Mouse (Mus musculus) megakaryocyte, embryonic 14.5 days (primary cell): Measurements from ENCODE around the gene Fars2. TPM values are rescaled to one million over a fixed set of nuclear protein-coding genes. Genes with fewer than 3 reads are reported as not detected.

Experiments used
- H3K27me3 ChIP-seq: replicated peaks from 2 replicates; pipeline ENCODE3; 2012; ENCODE audit warnings: inconsistent platforms
- H3K36me3 ChIP-seq: replicated peaks from 2 replicates; pipeline ENCODE3; 2012; ENCODE audit warnings: low read length, inconsistent platforms, mixed read lengths
- H3K4me1 ChIP-seq: 2 replicates; pipeline ENCODE4 v1.6.1; 2012; ENCODE audit warnings: inconsistent platforms
- H3K4me3 ChIP-seq: replicated peaks from 2 replicates; pipeline ENCODE3; 2012; ENCODE audit warnings: moderate library complexity, mild to moderate bottlenecking, inconsistent platforms
- H3K9me3 ChIP-seq: 2 replicates; pipeline ENCODE4 v1.6.1; 2012; ENCODE audit warnings: inconsistent platforms
- FLI1 ChIP-seq: IDR thresholded peaks from 2 replicates; pipeline ENCODE4 v1.6.1; 2012; ENCODE audit warnings: low read length, inconsistent platforms, mixed read lengths
- GATA1 ChIP-seq: IDR thresholded peaks from 3 replicates; pipeline ENCODE4 v1.6.1; 2012; ENCODE audit warnings: mixed read lengths, low read length, inconsistent platforms, borderline replicate concordance
- polyA plus RNA-seq: library from polyadenylated mRNA; stranded (reverse); fragments of >175 nt; gene quantifications from 2 replicates; pipeline ENCODE4 v1.2.3, GENCODE M21; 2012; ENCODE audit warnings: low replicate concordance; ENCODE audit not compliant: insufficient read depth

Gene Fars2
- polyA plus RNA-seq, 1 experiment, result 34.4 TPM

DNA sequence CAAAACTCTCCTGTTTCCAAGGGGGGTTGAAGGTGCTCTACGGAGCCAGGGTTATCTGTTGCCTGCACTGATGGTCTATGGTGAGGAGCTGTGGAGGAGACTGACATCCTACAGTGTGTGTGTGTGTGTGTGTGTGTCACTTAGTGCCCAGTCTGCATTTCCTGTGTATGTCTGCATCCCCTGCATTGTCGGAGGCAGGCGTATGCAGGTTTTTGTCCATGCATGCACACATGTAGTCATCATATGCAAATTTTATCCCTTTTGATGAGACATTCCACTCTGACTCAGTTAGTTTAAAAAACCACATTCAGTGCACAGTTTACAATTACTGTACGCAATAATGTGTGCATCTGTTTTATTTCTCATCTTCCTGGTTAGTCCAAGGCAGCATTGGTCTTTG, 96.8 kb downstream of the Fars2 start:
- peaks cover 3% of the 10 kb centered on the region for H3K27me3 ChIP-seq
- H3K9me3 ChIP-seq, result no peaks in the 10 kb centered on the region
- no peak overlapping the region for H3K4me3 ChIP-seq
- TF ChIP-seq FLI1, result no peak
- no peak for TF ChIP-seq GATA1
- peaks cover 26% of the 10 kb centered on the region for H3K4me1 ChIP-seq
- H3K36me3 ChIP-seq, result peaks cover 6% of the 10 kb centered on the region

DNA sequence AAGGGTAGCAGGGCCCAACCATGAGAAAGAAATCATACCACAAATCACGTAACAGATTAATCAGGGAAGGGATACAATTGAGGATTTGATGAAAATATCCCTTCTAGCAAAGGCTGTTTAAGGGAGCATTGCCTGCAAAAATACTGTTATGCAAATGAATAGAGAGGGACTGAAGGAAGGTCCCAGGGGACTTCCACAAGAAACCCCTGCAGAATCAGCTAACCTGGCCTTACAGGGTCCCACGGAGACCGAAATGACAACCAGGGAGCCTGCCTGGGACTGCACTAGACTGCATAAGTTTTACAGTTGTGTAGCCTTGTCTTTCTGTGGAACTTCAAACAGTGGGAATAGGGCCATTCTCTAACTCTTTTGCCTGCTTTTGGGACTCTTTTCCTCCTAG, 98.8 kb downstream of the Fars2 start:
- Histone ChIP-seq H3K36me3 (peaks cover 4% of the 10 kb centered on the region), H3K4me3 (no peak overlapping the region), H3K9me3 (no peaks in the 10 kb centered on the region), H3K27me3 (no peaks in the 10 kb centered on the region), H3K4me1 (peaks cover 26% of the 10 kb centered on the region)
- no peak for TF ChIP-seq GATA1
- no peak for TF ChIP-seq FLI1

DNA sequence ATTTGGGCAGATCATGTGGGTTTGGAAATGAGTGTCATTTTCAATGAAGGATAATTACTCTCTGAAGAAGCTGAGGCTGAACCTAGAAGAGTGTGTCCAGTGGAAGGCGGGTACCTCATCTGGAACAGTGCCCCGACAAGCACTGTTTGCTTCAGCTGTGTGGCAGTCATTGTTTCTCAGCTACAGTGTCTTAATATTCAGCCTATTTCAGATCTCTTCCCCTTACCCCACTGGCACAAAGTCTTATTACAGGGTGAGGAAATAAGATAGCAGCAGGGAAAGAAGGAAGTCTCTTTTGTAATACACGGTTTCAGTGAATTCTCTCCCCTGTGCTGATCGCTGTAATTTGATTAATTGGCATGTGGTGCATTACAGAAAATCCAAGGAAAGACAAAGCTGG, 101.1 kb downstream of the Fars2 start:
- Histone ChIP-seq H3K27me3 (no peaks in the 10 kb centered on the region), H3K4me1 (peaks cover 23% of the 10 kb centered on the region), H3K36me3 (peaks cover 4% of the 10 kb centered on the region), H3K9me3 (no peaks in the 10 kb centered on the region), H3K4me3 (no peak overlapping the region)
- TF ChIP-seq FLI1 (no peak), GATA1 (no peak)

DNA sequence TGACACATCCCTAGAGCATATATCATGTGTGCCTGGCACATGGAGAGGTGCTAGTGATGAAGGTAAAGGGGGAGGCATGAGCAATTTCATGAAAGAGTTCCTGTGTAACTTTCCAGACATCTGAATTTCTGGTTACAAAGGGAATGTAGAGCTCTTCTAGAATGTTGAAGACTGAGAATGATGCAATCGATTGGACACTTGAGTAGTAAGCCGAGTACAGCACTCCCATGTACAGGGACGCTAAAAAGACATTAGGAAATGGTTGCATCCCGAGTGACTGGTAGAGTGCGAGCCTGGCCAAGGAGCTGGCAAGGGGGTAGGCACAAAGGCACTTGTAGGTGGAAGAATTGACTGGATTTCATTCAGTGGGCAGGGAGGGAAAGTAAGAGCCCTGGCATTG, 102.3 kb downstream of the Fars2 start:
- no peaks in the 10 kb centered on the region for H3K27me3 ChIP-seq
- peaks cover 4% of the 10 kb centered on the region for H3K36me3 ChIP-seq
- TF ChIP-seq GATA1, result no peak
- no peak for TF ChIP-seq FLI1
- H3K4me1 ChIP-seq, result peaks cover 15% of the 10 kb centered on the region
- no peak overlapping the region for H3K4me3 ChIP-seq
- H3K9me3 ChIP-seq, result no peaks in the 10 kb centered on the region

DNA sequence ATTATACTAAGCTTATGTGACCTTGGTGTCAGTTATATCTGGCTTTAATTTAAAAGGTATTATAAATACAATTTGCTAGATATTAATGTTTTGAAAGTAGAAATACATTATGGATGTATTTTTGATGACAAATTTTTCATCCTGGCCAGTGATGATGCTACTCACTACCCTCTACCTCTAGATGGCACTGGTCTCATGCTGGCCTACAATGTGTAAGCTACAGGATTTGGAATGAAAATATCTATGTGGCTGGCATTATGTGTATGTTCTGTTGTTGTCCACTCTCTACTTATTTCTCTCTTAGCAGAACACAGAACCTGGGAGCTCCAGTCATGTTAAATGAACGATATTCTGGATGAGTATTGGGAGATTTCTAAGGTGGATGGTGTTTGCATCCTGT, 104.7 kb downstream of the Fars2 start:
- no peaks in the 10 kb centered on the region for H3K9me3 ChIP-seq
- peaks cover 4% of the 10 kb centered on the region for H3K36me3 ChIP-seq
- TF ChIP-seq GATA1, result no peak
- TF ChIP-seq FLI1, result no peak
- peaks cover 15% of the 10 kb centered on the region for H3K4me1 ChIP-seq
- no peaks in the 10 kb centered on the region for H3K27me3 ChIP-seq
- no peak overlapping the region for H3K4me3 ChIP-seq

DNA sequence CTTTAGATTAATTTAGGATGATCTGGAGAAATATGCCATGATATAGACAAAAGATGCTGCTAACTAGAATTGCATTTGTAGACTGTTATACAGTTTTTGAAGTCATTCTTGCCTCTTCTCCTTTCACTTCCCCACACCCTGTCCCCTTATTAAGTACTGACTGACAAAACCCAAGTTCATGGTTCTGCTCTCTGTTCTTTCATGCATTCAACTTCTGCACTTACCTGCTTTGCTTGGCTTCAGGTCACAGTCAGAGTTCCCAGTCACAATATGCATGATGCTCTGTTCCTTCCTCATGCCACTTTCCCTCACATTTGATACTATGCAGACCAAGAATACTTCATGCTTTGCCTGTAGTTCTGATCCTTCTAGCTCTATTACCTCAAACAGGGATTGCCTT, 105.5 kb downstream of the Fars2 start:
- Histone ChIP-seq H3K9me3 (no peaks in the 10 kb centered on the region), H3K36me3 (peaks cover 1% of the 10 kb centered on the region), H3K27me3 (no peaks in the 10 kb centered on the region), H3K4me3 (no peak overlapping the region), H3K4me1 (peaks cover 11% of the 10 kb centered on the region)
- TF ChIP-seq GATA1 (no peak), FLI1 (no peak)

DNA sequence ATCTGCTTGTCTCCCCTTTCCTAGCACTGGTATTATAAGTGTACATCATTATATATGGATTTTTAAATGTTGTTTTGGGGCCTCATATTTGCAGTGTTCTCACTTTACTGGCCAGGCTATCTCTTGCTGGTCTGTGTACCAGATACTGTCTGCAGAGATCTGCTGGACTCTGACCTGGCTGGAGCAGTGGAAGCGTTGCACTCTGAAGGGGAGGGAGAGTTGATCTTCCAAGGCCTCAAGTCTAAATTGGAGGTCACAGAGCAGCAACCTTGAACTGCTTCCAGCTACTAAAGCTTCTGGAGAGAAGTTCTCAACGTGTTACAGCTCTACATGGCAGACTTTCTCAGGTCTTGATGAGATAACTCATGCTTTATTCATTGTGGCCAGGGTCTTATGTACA, 107.2 kb downstream of the Fars2 start:
- no peak for TF ChIP-seq FLI1
- Histone ChIP-seq H3K9me3 (no peaks in the 10 kb centered on the region), H3K27me3 (no peaks in the 10 kb centered on the region), H3K4me1 (0 out of 2 replicates have a peak, but pooled peaks cover 3% of the 10 kb centered on the region), H3K4me3 (no peak overlapping the region), H3K36me3 (no peaks in the 10 kb centered on the region)

DNA sequence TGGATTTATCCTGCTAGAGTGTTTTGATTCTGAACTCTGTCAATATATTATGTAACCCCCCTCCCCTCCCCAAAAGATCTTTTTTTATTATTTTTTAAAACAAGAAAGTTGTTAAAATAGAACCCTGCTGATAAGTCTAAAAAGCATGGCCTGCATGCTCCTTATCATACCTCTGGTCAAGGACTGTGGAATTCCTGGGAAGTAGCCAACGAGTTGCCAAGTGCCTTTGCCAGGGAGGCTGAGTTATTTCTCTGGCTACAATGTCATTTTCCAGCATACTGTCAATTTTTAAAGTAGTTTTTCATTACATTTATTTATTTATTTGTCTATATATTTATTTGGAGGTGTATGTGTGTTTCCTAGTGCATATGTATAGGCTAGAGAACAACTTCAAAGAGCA, 125.0 kb downstream of the Fars2 start:
- Histone ChIP-seq H3K9me3 (no peaks in the 10 kb centered on the region), H3K36me3 (peaks cover 7% of the 10 kb centered on the region), H3K27me3 (no peaks in the 10 kb centered on the region)

DNA sequence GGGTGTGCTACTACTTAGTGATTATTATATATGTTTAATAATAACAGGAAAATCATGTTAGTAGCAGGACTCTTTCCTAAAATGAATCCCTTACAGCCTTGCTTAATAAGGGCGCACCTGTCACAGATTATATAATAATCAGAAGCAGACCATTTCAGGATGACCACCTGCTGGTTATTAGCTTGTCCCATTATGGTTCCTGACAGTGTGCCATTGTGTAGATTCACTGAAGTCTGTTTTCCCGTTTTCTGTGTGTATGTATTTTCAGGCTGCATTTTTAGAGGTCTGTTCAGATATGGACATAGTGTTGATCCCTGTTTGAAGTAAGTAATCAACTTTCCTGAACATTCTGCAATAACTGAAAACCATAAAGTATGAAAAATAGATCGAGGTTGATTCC, 136.7 kb downstream of the Fars2 start:
- peaks cover 6% of the 10 kb centered on the region for H3K4me1 ChIP-seq
- no peak for TF ChIP-seq FLI1
- no peak for TF ChIP-seq GATA1

More for the DNA sequence above, 125.0 kb downstream of the Fars2 start:
- Histone ChIP-seq H3K4me1 (peaks cover 25% of the 10 kb centered on the region), H3K4me3 (no peak overlapping the region)
- no peak for TF ChIP-seq FLI1
- no peak for TF ChIP-seq GATA1

DNA sequence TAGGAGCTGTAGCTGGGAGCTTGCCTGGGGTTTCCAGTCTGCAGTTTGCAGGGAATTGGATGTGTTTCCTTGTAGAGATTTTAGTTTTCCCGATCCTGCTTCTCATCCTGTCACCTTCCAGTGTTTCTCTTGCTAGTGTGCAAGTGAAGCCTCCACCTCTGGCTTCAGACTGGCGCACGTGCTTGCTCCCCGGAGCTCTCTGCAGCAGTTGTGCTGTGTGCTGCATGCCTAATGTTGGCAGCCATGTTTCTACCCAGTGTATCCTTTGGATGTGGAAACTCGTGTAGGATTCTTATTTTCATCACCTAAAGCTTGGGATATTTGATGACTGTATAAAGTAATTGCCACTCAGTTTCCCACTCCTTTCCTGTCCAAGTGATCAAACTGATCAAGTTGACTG, 140.0 kb downstream of the Fars2 start:
- Histone ChIP-seq H3K4me1 (peaks cover 6% of the 10 kb centered on the region), H3K4me3 (no peak overlapping the region), H3K9me3 (peaks cover 11% of the 10 kb centered on the region), H3K27me3 (no peaks in the 10 kb centered on the region), H3K36me3 (peaks cover 10% of the 10 kb centered on the region)
- no peak for TF ChIP-seq GATA1
- no peak for TF ChIP-seq FLI1

More for the DNA sequence above, 136.7 kb downstream of the Fars2 start:
- Histone ChIP-seq H3K36me3 (no peaks in the 10 kb centered on the region), H3K27me3 (no peaks in the 10 kb centered on the region), H3K9me3 (no peaks in the 10 kb centered on the region), H3K4me3 (no peak overlapping the region)

DNA sequence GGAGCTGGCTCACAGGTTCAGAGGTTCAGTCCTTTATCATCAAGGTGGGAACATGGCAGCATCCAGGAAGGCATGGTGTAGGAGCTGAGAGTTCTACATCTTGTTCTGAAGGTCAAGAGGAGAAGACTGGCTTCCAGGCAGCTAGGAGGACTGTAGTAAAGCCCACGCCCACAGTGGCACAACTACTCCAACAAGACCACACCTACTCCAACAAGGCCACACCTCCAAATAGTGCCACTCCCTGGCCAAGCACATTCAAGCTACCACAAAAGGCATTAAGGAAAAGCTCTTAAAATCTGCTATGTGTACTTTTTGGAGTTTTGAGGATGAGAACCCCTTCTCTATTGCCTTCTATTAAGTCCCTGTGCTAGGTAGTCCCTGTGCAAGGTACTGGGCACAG, 142.5 kb downstream of the Fars2 start:
- TF ChIP-seq GATA1 (no peak), FLI1 (no peak)
- Histone ChIP-seq H3K4me1 (peaks cover 6% of the 10 kb centered on the region), H3K36me3 (peaks cover 10% of the 10 kb centered on the region), H3K27me3 (no peaks in the 10 kb centered on the region), H3K4me3 (no peak overlapping the region), H3K9me3 (peaks cover 11% of the 10 kb centered on the region)

DNA sequence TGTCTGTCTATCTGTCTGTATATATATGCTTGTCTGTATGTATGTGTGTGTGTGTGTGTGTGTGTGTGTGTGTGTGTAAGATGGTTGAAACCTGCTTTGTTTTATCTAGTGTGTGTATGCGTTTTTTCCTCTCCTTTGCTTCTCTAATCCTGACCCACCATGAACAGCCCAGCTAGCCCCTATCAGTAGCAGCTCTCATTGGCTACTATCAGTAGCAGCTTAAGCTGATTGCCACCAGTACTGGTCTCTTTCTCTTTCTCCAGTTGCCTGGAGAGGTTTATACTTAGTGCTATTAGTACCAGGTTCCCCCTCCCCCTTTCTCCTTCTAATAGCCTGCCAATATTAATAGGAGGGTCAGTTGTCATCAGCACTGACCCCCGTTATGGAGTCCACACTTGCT, 144.1 kb downstream of the Fars2 start:
- TF ChIP-seq FLI1, result no peak
- TF ChIP-seq GATA1, result no peak
- Histone ChIP-seq H3K4me1 (peaks cover 7% of the 10 kb centered on the region; the same call in 1 of the 2 replicates), H3K4me3 (no peak overlapping the region), H3K9me3 (peaks cover 11% of the 10 kb centered on the region), H3K27me3 (no peaks in the 10 kb centered on the region), H3K36me3 (peaks cover 10% of the 10 kb centered on the region)
